Mouse (Mus musculus) brain, embryonic 18.5 days (tissue): ENCODE results near the gene Klc3.

Experiments
- DNase-seq: peaks from one replicate; pipeline ENCODE4 v3.0.0-alpha.2; 2012; ENCODE audit warnings: low read depth, low spot score

Klc3 gene

DNA sequence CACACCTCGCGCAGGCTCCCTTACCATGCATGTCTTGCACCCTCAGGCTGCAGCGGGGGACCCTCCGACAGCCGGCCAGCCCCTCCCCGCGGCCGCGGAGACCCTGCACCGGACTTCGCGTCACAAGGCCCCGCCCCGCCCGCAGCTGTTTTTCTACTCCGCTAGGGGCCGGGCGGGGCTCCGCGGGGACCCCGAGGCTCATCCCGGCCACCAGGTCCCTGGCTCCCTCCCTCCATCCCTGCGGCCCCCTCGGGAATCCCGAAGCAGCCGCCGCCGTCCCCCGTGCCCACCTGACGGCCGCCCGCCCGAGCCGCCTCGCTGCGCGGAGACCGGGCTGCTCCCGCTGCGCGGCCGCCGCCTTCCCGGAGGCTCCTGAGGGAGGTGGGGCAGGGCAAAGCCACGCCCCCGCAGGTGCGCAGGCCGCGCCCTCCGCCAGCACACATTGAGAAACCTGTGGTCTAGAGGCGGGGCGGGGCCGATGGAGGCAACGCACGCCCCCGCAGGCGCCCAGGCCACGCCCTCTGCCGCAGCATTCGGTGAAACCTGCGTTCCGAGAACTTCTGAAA is at the start of gene Klc3:
Gene Klc3, minus strand, starts transcription at position 374 of the 566 bp plus-strand sequence.
- DNase-seq: no peak

GRCm38 (mm10) chr7:19449165-19449564 is 45.3 kb upstream of the Klc3 start:
- no peak for DNase-seq

- no peak for DNase-seq
Observed at GRCm38 (mm10) chr7:19447689-19448088, 43.8 kb upstream of the Klc3 start.

GRCm38 (mm10) chr7:19444801-19445200 is 40.9 kb upstream of the Klc3 start:
- DNase-seq: no peak

- DNase-seq: no peak
Observed at GRCm38 (mm10) chr7:19443344-19443743, 39.4 kb upstream of the Klc3 start.

DNA sequence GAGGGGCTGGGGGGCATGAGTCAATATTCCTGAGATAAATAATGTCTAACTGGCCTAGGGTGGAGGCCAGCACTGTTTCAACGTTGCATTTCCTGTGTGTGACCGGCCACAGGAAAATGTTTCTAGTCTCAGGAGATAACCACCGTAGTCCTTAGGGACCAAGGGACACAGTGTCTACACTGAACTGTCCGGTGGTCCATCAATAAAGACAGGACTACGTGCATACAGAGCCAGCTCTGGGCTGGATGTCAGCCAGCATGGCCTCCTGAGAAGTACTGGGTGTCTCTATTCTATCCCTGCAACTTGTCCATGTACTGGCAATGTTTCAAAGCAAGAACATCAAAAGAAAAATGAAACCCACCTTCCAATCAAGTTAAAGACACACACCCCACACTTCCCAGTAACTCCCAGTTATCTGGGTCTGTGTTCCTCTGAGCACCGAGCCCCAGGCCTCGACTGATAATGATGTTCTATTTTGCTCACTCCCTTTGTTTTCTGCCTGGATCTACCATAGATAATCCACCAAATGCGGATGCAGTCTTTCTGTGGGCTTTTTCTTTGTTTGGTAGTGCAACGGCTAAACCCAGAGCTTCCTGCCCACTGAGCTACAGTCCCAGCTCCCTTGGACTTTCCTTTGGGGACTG is 37.7 kb upstream of the Klc3 start:
- DNase-seq: no peak

GRCm38 (mm10) chr7:19437048-19437447 is 33.1 kb upstream of the Klc3 start:
- DNase-seq: no peak

DNA sequence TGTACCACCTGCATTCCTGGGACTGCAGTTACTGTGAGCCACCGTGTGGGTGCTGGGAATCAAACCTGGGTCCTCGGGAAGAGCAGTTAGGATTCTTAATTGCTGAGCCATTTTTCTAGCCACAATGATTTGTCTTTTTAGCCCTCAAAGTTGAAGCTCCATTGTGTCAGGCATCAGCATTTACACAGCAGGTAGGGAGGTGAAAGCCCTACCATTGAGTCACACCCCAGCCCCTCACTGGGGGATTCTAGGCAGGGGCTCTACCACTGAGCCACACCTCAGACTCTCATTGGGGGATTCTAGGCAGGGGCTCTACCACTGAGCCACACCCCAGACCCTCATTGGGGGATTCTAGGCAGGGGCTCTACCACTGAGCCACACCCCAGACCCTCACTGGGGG is 32.4 kb upstream of the Klc3 start:
- DNase-seq: no peak

DNA sequence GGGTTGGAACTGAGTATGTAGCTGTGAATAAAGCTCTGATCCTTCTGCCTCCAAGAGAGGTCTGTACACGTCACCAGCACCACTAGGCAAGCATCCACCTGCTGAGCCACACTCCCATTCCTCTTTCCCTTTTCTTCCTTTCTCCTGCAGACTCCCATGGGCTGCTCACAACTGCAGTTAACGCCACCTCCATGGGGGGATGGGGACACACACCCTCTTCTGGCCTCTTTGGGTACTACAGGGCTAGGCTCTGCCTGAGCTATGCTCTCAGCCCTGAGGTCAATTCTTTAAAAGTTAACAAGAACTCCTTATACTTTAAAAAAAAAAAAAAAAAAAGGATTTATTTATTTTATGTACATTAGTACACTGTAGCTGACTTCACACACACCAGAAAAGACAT is 28.6 kb upstream of the Klc3 start:
- DNase-seq: no peak

- no peak for DNase-seq
Observed at GRCm38 (mm10) chr7:19430402-19430801, 26.5 kb upstream of the Klc3 start.

GRCm38 (mm10) chr7:19429726-19430125 is 25.8 kb upstream of the Klc3 start:
- no peak for DNase-seq

GRCm38 (mm10) chr7:19427999-19428650 is 24.2 kb upstream of the Klc3 start:
- DNase-seq: no peak

DNA sequence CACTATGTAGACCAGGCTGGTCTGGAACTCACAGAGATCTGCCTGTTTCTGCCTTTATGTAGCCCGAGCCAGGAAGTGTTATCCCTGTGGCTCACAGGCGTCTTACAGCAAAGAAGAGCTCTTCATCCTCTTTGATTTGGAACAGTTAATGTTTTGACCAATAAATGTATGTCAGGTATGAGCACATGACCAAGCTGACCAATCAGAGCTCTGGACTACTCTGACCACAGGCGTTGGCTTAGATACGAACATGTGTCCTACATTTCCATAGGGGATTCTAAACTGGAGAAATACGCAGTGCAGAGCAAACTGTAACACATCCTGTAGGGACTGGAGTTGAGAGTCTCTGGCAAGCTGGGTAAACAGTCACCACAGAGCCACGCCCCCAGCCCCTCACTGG is 23.0 kb upstream of the Klc3 start:
- no peak for DNase-seq

GRCm38 (mm10) chr7:19426349-19426748 is 22.4 kb upstream of the Klc3 start:
- no peak for DNase-seq

DNA sequence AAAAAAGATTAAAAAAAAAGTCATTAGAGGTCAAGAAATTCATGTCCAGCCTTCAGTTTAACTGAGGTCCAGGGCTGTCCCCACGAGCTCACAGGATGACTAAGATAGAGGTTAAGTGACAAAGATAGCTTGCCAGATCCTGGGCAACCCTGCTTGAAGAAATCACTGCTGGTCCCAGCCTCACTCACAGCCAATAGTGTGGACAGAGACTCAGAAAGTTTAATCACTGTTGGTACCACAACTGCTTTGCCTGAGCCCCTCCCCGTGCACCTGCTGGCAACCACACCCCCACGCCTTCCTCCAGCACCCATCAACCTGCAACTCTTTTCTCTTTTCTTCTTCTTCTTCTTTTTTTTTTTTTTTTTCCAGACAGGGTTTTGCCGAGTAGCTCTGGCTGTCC is 20.1 kb upstream of the Klc3 start:
- DNase-seq: no peak

DNA sequence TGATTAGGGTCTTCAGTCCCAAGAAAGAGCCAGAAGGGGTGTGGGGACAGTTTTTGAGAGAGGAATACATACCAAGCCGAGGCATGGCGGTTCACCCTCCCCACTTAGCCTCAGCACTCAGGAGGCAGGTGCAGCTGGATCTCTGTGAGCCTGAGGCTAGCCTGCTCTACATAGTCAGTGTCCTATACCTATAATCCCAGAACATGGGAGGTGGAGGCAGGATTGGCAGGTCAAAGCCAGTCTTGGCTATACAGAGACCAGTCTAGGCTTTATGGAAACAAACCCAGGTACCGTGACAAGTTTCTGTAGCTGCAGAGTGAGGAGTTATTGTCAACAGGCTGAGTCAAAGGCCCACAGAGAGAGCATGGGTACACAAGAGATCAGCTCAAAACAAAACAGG is 19.2 kb upstream of the Klc3 start:
- no peak for DNase-seq

DNA sequence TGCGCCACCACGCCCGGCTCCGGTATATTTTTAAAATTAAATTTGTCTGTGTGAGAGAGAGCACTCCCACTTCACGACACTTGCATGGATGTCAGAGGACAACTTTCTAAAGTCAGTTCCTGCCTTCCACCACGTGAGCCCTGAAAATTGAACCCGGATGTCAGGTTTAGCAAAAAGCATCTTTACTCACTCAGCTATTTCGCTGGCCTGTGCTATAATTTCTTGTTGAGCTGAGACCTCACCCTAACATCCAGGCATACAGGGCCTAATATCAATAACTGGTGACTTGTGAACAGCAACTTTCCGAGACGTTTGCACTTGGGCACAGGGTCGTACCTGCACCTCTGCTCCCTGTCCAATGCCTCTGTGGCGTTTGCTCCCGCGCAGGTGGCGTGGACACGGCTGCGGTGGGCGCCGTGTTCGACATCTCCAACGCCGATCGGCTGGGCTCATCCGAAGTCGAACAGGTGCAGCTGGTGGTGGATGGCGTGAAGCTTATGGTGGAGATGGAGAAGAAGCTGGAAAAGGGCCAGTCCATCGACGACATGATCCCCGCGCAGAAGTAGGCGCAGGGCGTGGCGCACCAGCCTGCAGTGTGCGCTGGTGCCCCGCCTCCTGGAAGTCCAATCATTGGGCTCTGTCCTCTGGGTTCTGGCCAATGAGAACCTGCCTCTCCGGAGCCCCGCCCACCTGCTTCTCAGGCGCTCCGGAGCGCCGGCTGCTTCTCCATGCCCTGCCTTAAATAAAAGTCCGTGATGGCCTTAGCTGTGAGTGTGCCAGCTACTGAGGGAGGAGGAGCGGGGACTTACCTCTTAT is 17.1 kb upstream of the Klc3 start:
- DNase-seq: peak; percentile 73

GRCm38 (mm10) chr7:19420121-19420520 is 16.2 kb upstream of the Klc3 start:
- DNase-seq: no peak

DNA sequence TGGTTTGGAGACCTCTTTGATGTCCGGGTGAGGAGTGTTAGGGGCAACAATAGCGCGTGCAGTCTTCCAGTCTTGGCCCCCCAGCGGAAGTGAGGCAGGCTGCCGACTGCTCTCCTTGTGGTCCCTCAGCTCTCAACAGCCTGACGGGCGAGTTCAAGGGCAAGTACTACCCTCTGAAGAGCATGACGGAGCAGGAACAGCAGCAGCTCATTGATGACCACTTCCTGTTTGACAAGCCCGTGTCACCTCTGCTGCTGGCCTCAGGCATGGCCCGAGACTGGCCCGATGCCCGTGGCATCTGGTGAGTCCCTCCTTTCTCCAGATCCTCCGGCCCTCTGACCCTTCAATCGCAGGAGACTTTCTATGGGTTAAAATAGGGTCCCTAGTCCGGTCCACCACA is 12.7 kb upstream of the Klc3 start:
- no peak for DNase-seq

DNA sequence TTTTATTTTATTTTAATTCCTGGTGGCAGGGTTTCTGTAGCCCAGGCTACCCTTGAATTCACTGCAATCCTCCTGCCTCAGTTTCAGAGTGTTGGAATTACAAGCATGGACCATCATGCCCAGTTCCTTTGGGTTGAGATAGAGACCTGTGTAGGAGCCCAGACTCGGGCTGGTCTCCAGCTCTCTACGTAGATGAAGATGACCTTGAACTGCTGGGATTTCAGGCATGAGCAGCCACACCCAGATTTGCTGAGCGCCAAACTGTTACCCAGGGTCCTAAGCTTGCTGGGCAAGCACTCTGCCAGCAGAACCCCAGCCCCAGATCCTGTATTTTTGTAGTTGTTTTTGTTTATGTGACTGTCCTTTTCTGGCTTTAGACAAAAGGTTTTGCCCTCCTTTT is 9.6 kb upstream of the Klc3 start:
- DNase-seq: no peak

DNA sequence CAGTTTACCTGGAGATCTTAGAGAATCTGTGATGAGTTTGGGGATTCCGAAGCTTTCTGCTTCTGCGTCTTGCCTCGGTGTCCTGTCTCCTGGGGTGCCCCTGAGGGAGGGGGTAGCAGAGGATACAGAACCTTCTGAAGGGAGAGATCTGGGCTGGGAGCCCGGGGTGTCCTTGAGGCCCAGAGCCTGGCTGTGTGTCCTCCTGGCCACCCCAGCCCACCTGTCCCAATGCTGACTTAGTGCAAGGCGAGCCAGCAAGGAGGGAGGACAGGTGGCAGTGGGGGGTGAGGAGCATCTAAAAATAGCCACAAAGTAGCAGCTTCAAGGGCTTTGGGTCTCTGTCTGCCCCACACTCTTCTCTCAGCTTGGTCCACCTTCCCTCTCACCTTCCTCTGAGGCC is 7.9 kb upstream of the Klc3 start:
- DNase-seq: no peak

GRCm38 (mm10) chr7:19410766-19411344 is 7.0 kb upstream of the Klc3 start:
- DNase-seq: no peak
